Mouse (Mus musculus) mouse trophoblast stem cell (cell line): Measurements from ENCODE around the gene Stxbp1.

Source experiments
- in situ Hi-C, 2 experiments: fragments of 300-500 bp; cut with MseI, MboI; formaldehyde crosslinking; loops; 2 replicates in 1 of 2; 3 replicates in 1 of 2; pipeline ENCODE4 v1.15.1; 2025

The Stxbp1 gene

DNA sequence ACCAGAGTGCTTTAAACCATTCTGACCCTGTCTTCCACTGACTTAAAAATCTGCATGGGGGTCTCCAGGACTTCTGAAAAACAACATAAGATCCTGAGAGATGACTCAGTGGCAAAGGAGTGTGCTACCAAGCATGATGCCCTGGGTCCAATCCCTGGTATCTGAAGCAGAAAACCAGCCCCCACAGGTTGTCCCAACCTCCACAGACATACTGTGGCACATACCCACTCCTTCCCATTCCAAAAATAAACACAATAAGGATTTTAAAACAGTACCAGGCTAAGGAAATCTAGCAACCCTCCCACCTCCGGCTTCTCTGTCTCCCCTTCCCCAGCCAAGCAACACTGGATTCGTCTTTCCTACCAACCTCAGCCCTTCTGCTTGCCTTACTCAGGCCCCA is 7.8 kb downstream of the Stxbp1 start:
- in situ Hi-C loops, result no loop called here

- in situ Hi-C loops, result no loop called here
These were observed 8.7 kb downstream of the Stxbp1 start for GRCm38 (mm10) chr2:32838147-32838884.

DNA sequence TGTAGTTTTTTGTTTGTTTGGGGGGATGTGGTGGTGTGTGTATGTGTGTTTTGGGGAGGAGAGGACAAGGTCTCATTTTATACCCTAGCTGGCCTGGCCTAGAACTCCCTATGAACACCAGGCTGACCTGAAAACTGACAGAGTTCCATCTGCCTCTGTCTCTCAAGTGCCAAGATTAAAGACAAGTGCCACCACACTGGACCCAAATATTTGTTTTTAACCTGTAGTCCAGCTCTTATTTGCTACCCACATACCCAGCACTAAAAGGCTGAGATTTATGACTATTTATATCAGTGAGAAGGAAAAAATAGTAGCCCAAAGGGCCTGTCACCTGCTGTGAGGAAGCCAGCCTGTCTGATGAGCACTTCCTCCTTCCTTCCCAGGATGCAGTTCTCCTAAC is 11.5 kb downstream of the Stxbp1 start:
- in situ Hi-C loops, result no loop called here

DNA sequence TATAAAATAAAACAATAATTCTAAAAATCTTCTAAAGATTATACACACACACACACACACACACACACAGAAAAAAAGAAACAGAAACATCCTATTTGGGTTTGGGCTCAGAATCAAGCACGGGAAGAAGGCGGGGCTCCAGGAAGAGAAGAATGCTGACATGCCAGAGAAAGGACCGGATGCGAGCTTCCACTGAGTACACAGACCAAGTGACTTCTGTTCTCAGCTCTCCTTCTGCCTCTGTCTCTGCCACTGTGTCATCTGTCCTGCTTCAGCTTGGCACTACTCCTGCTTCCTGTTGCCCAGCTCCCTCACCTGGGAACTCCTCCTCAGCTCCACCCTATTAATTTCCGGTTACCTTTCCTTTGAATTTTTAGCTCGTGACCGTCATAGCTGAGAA is 12.5 kb downstream of the Stxbp1 start:
- in situ Hi-C loops, result no loop called here

DNA sequence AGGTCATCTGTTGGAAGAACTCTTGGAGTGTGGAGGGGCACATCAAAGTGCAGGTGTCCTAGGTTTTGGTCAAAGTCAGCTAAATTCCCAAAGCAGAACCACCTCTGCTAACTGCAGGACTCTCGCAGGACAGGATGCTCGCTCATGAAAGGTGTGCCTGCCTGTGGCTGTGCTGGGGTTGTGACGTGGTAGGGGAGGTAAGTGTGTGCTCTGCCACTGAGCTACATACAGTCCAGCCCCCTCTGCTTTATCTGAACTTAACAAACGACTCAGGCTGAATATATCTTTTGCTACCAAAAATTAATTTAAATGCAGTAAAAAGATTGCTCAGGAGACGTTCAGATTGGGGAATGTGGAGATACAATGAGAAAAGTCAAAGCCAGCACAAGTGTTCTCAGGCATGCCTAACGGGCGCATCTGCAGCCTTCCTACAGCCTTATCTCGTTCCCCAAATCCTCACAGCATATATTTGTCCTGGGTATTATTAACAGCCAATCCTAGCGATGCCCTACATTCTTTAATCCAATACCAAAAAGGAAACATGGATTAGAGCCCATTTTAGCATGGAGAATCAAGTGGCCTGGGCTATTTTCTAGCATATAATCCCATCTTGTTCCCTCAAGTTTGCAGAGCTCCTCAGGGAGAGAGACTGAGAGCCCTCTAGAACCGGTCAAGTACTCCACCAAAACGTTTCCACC is 17.9 kb downstream of the Stxbp1 start:
- in situ Hi-C loops, result no loop called here

GRCm38 (mm10) chr2:32825796-32826195 is 21.2 kb downstream of the Stxbp1 start:
- in situ Hi-C loops, result no loop called here

GRCm38 (mm10) chr2:32824778-32825177 is 22.3 kb downstream of the Stxbp1 start:
- in situ Hi-C loops, result no loop called here

- in situ Hi-C loops, result no loop called here
These were observed 22.9 kb downstream of the Stxbp1 start for GRCm38 (mm10) chr2:32824181-32824580.

DNA sequence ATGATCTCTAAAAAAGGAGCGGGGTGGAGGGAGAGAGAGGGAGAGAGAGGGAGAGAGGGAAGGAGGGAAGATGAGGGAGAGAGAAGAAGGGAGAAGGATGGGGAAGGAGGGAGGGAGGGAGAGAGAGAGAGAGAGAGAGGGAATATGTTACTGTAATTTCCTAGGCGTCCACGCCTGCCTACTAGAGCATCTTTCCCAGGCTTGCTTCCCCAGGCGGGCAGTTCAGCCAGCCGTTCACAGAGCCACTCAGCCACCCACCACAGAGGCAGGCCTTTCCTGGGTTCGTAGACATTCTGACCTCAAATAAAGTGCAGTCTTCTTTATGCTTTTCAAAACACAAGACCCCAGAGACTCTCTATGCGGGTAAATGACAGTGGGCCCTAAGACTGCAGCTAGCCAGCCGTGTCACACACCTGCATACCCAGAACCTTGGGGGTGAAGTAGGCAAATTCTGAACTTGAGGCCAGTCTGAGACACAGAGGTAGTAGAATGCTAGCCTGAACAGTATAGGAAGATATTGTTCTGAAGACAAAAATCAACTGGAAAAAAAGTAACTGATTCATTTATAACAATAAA is 23.4 kb downstream of the Stxbp1 start:
- in situ Hi-C loops, result no loop called here

GRCm38 (mm10) chr2:32823153-32823552 is 23.9 kb downstream of the Stxbp1 start:
- in situ Hi-C loops, result no loop called here

- in situ Hi-C loops, result no loop called here
These were observed 24.4 kb downstream of the Stxbp1 start for GRCm38 (mm10) chr2:32822643-32823042.

DNA sequence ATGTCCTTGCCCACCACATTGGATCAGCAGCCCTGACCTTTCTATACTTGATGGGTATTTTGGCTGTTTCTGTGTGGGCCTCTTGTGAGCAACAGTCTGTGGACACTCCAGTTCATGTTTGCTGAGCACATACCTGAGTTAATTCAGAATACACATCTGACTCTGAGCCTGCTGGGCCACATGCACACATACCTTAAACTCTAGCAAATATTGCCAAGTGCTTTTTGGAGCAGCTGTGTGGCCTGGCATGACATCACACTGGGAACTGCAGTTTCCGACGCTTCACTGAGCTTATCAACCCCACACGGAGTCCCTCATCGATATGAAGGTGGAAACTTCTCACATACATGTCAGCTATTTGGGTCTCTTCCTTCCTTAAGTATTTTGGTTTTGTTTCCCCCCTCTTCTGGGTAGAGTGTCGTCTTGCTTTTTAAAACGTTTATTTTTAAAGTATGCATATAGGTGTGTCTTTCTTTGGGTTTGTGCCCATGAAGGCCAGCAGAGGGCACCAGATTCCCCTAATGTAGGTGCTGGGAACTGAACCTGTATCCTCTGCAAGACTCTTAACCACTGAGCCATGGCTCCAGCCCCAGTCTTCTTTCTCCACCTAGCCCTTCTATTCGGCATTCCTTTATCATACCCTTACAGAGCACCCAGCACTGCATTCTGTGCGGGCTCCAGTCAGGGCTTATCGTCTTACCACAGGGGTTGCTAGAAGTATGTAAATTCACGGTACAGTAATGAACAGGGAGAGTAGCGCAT is 25.8 kb downstream of the Stxbp1 start:
- in situ Hi-C loops, result no loop called here

DNA sequence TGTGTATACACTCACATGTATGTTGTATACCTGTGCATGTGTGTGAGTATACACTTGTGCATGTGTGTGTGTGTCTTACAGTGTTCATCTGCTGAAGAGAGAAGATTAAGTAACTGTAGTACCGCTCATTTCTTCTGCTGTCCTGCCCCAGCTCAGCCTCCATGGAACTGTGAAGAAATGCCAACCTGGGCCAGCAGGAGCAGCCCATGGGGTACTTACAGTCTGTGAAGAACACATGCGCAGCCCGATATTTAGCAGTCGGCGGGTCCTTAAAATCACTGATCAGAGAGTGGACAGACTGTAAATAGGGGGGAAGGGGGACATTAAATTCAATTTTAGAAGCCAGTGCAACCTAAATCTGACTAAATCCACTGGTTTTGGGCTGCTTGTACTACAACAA is 28.8 kb downstream of the Stxbp1 start:
- in situ Hi-C loops, result no loop called here

DNA sequence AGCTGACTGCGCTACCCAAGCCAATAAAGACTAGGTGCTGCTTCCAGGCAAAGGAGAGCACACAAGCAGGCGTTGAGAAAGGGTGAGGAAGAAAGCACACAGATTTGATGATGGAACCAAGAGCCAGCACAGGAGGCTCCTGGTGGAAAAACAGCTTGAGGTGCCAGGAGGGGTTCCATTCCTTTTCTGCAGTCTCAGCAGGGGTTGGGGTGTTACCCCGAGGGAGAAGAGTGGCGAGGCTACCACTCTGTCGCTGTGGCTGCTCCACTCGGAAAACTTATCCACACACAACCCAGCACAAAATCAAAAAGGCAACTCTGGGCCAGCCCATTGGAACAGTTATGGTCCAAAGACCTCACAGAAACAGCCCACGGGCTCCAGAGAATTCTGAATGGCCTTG is 29.5 kb downstream of the Stxbp1 start:
- in situ Hi-C loops, result no loop called here

- in situ Hi-C loops, result no loop called here
These were observed 30.0 kb downstream of the Stxbp1 start for GRCm38 (mm10) chr2:32816946-32817581.

DNA sequence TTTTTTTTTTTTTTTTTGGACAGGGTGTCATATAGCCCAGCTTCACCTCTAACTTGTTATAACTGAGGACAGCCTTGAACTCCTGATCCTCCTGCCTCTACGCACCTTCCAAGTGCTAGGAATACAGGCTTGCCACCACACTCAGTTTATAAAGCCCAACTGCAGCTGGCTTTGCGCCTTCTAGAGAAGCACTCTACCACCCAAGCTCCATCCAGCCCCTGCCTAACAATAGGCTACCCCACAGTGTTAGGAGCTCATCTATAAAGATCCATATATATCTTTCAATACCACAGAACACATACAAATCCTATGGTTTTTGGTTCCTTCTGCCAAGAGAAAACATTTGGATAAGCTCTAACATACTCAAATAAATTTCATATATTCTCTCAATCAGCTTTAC is 30.5 kb downstream of the Stxbp1 start:
- in situ Hi-C loops, result no loop called here

GRCm38 (mm10) chr2:32811959-32812358 is 35.1 kb downstream of the Stxbp1 start:
- in situ Hi-C loops, result no loop called here

GRCm38 (mm10) chr2:32808816-32809566 is 38.1 kb downstream of the Stxbp1 start:
- in situ Hi-C loops, result no loop called here

- in situ Hi-C loops, result loop anchor here in 1 of 2 experiments (10.0 kb wide), 1 partner anchor 46 kb away; the partner anchor contains the start of gene Stxbp1
These were observed 48.6 kb downstream of the Stxbp1 start for GRCm38 (mm10) chr2:32798251-32798962.

DNA sequence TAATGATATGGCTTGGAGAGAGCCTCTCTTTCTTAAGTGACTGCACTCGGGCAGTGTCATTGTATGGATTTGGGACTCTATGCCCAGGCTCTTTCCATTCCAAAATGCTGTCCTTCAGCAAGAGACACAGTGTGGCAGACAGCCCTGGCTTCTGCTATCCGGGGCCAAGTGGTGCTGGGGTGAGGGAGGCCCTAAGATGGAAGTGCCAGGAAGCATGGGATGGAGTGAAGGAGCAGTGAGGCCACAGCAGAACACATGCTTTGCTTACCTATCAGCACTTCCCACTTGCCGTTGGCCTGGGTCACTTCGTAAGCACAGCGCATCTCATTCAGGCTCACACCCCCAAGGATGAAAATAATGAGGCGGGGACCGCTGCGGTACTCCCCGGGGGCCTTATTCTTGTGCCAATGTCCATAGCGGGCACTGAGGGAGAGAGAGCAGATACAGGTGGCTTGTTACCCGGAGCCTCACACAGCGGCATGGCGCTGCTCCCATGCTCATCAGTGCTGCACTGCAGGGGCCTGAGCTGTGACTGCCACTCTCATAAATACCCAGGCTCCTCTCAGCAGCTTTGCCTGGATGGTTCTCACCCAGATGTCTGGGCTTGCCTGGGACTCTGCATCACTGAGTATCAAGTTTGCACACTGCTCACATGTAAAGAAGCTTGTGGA is 51.2 kb downstream of the Stxbp1 start:
- in situ Hi-C loops, result loop anchor here in 1 of 2 experiments (10.0 kb wide), 1 partner anchor 49 kb away; the partner anchor contains the start of gene Stxbp1
